Mouse (Mus musculus) layer of hippocampus, adult 11-12 months (tissue): Measurements from ENCODE around the gene Lrrc8d.

Experiments used
- DNase-seq: peaks from one replicate; pipeline ENCODE4 v3.0.0; 2022; ENCODE audit warnings: low spot score

The Lrrc8d gene

GRCm38 (mm10) chr5:105821390-105821789, 121.6 kb downstream of the Lrrc8d start:
- DNase-seq: no peak

- DNase-seq: no peak
These were observed 123.0 kb downstream of the Lrrc8d start for GRCm38 (mm10) chr5:105822521-105823498.

GRCm38 (mm10) chr5:105824282-105824681, 124.5 kb downstream of the Lrrc8d start:
- no peak for DNase-seq

- no peak for DNase-seq
These were observed 125.1 kb downstream of the Lrrc8d start for GRCm38 (mm10) chr5:105824827-105825226.

- DNase-seq: no peak
These were observed 127.2 kb downstream of the Lrrc8d start for GRCm38 (mm10) chr5:105826916-105827510.

- DNase-seq: no peak
These were observed 128.3 kb downstream of the Lrrc8d start for GRCm38 (mm10) chr5:105828050-105828449.

- no peak for DNase-seq
These were observed 129.3 kb downstream of the Lrrc8d start for GRCm38 (mm10) chr5:105829008-105829586.

- DNase-seq: no peak
These were observed 132.4 kb downstream of the Lrrc8d start for GRCm38 (mm10) chr5:105832140-105832539.

- DNase-seq: no peak
These were observed 134.2 kb downstream of the Lrrc8d start for GRCm38 (mm10) chr5:105833923-105834322.

- DNase-seq: no peak
These were observed 136.2 kb downstream of the Lrrc8d start for GRCm38 (mm10) chr5:105836006-105836405.

GRCm38 (mm10) chr5:105839740-105840310, 140.1 kb downstream of the Lrrc8d start:
- DNase-seq: no peak

GRCm38 (mm10) chr5:105844044-105844753, 144.4 kb downstream of the Lrrc8d start:
- no peak for DNase-seq

GRCm38 (mm10) chr5:105845041-105845440, 145.3 kb downstream of the Lrrc8d start:
- DNase-seq: no peak

- no peak for DNase-seq
These were observed 148.0 kb downstream of the Lrrc8d start for GRCm38 (mm10) chr5:105847726-105848125.

GRCm38 (mm10) chr5:105849222-105849621, 149.5 kb downstream of the Lrrc8d start:
- no peak for DNase-seq

GRCm38 (mm10) chr5:105849643-105850042, 149.9 kb downstream of the Lrrc8d start:
- no peak for DNase-seq

GRCm38 (mm10) chr5:105853271-105853670, 153.5 kb downstream of the Lrrc8d start:
- DNase-seq: no peak

GRCm38 (mm10) chr5:105857486-105857885, 157.7 kb downstream of the Lrrc8d start:
- DNase-seq: no peak

- no peak for DNase-seq
These were observed 159.3 kb downstream of the Lrrc8d start for GRCm38 (mm10) chr5:105858754-105859694.

GRCm38 (mm10) chr5:105859716-105860460, 160.1 kb downstream of the Lrrc8d start:
- DNase-seq: no peak
